Mouse (Mus musculus): Measurements from ENCODE around the gene Map1b. TPM values are rescaled to one million over a fixed set of nuclear protein-coding genes. Genes with fewer than 3 reads are reported as not detected.

Gene Map1b
- total RNA-seq, 2 experiments from 2014 or later: 12.0 to 12.9 TPM

DNA sequence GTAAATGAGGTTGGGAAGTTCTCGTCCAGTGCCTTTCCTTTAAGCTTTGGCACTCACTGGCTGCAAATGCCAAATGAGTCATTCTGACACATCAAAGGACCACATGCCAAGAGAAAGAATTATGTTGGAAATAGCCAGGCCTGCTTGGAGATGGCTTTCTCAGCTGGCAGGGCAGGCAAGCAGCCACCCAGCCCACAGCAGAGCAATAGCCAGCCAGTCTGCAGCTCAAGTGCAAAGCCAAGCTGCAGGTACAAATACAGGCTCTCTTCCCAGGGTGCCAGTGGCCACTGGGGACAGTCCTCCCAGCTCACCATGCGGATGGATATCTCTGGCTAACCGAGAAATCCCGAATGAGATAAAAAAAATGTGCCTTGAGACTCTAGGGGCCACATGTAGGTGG lies 12.1 kb upstream of the Map1b start:
- DNase-seq: peak; percentile 10

- DNase-seq: no peak
Measured at GRCm38 (mm10) chr13:99527936-99528335, 11.6 kb upstream of the Map1b start.

DNA sequence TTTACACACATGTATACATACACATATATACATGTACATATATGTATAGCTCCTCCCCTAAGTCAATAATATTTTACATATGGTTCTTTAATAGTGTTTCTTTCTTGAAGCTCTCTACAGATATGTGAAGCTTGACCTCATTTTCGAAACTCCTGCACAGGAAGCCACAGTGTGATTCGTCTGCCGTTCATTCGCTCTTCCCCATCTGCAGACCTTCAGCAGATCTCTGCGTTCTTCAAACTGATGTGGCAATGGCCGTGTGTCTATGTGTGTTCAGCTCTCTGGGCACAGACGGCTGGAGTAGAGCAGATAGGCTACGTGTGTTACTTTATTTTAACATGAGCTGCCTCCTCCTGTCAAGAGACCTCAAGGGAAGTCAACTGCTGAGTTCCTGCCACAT lies 9.2 kb upstream of the Map1b start:
- no peak for DNase-seq

- no peak for DNase-seq
Measured at GRCm38 (mm10) chr13:99517836-99518235, 1.5 kb upstream of the Map1b start.

GRCm38 (mm10) chr13:99515736-99516447 lies 448 bp downstream of the Map1b start:
- DNase-seq: peak; percentile 10

DNA sequence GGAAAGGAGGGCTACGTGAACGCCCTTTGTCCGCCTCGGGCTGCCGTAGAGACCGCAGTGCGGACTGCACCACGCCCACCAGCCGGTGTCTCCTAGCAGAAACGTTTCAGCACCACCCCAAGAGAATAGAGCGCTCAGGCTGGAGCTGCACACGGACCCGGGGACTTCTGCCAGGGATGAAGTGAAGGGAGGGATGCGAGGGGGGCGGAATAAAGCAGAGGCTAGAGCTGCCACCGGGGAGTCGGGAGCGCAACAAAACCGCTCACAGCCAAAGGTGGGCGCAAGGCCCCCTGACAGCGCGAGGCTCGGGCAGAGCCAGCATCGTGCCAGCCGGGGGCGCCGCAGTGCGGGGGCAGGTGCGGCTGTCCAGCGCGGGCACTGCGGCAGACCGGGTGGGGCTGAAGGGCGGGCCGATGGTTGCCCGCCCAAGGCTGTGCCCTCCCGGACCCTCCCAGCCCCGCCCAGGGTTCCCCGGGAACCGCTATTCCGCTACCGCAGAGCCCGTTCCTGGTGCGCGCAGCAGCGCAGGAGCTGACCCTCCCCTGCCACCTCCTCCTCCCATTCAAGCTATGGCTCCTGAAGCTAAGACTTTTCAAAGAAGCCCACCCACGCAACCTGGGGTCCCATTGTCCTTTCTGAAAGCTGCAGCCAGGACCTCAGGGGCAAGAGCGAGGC lies 1.3 kb downstream of the Map1b start:
- DNase-seq: peak; percentile 75

DNA sequence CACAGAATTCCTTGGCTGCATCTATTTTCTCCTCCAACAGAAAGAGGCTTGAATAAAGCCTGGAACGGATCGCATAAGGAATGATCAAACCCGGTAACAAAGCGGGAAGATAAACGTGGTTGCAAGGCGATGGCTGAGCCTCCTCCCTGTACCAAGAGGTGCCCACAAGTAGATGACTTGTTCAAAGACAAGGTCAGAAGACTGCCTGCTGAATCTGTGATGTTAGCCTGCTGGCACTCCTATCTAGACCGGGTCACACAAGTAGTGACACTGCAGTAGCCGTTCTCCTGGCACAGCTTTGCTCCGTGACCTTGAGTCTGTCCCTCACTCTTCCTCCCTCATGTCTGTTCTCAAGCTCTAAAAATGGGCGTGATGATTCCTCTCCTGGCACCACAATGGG lies 2.4 kb downstream of the Map1b start:
- DNase-seq: no peak

DNA sequence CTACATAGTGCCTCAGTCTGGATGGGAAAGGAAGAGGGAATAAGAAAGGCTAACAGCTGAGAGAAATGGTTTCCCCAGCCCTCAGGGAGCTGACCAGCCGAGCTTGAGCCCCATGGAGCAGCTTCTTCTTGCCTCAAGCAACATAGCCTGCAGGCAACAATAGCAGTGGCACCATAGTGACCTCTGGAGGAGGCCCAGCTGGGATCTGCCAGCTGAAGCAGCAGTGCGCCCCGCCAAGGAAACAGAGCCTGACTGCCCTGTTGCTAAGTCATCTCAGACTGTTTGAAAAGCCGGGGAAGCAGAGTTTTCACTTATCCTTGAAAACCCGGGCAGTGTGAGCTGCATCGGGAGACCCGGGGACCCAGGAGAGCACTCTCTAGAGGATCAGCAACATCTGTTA lies 3.2 kb downstream of the Map1b start:
- peak; percentile 50 for DNase-seq

DNA sequence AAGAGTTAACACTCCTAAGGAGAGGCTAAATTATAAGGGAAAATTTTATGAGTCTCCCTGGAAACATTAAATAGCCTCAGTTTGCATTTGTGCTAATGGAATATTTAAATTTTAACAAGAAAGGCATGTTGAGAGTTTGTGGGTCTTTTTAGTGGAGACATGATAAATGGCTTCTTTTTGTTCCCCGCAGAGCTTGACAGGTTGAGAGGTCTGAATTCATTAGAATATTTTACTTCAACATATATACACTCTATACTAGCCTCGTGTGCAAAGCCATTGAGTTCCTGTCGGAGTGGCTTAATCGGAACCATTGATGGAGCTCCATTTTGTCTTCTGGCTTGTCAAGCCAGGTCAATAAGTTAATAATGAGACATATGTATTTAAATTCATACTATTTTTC lies 6.4 kb downstream of the Map1b start:
- DNase-seq: no peak

DNA sequence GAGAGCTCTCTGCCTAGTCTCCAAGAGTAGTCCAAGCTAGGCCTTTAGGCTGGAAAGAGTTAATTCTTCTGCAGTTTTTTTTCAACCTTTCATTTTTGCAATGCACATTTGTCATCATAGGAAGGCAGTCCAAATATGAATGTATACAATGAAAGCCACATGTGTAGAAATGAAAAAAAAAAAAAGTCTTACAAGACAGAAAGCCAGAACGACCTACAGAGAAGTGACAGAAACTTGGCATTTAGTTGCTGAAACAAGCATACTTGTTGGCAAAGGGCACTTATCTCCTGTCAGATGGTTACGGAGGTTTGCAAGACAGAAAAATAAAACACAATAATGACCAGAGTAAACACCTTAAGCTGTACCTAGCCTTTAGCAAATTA lies 9.8 kb downstream of the Map1b start:
- DNase-seq: no peak

- DNase-seq: no peak
Measured at GRCm38 (mm10) chr13:99505826-99506579, 10.3 kb downstream of the Map1b start.

DNA sequence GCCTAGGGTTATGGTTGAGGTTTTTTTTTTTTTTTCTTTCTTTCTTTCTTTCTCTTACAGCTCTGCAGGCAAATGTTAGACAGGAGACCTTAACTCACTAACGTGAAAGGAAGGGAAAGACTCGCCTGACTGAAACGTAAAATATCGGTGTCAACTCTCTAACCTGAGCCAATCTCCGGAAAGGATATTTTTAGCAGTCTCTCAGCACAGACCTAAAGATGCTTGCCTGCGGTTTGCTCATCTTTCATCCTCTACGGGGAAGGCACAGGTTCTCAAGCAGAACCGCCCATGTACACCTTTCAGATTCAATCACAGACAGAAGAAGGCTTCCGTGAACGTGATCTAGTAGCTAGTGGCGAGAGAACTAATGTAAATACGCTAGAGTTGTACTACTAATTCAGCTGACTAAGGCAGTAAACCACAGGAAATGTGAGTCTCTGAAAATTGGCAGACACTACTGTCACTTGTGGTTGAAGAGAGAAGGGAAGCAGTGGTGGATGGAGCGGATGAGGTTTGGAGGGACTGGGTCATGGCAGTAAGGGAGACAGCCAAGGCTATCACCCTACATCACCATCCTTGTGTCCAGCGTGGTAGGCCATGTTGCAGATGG lies 12.9 kb downstream of the Map1b start:
- no peak for DNase-seq

DNA sequence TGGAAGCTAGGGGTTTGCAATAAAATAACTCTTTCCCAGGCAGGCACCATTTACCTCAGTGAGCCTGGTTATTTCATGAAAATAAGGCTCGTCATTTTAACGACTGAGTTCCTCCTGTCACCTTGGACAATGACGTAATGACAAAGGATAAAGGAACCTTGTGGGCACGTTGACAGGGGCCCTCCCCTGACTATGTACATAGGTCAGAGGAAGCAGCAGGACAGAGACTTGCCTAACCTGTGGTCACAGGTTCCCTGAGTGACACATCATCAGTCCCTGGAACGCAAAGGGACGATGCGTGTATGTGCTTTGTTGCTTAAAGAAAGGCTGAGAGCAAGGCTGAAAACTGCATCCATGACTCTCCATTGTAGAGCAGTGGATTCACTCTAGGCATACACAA lies 13.4 kb downstream of the Map1b start:
- DNase-seq: no peak

DNA sequence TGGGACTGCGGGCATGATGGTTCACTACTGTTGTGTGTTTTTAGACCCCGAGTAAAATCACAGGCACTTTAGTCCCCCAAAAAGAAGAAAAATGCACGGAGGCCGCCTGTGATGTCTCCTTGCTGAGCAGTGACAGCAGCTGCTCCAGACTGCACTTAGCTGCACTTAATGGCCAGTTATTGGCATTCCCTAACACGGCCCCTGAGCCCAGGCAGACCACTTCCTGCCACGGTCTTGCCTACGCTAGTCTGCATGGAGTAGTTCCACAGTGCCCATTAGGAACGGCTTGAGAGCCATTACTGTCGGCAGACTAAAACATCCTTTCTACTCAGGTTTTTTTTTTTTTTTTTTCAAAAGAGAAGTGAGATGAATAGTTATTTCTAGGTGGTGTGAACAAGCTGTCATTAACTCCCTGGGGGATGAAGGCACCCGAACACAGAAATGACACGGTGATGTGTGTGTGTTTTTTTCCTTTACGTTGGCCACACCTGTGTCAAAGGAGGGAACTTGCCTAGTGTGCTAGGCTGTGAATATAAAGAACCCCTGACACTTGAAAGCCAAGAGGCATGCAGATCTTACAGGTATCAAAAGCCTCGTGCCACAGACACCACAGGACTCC lies 14.1 kb downstream of the Map1b start:
- no peak for DNase-seq

DNA sequence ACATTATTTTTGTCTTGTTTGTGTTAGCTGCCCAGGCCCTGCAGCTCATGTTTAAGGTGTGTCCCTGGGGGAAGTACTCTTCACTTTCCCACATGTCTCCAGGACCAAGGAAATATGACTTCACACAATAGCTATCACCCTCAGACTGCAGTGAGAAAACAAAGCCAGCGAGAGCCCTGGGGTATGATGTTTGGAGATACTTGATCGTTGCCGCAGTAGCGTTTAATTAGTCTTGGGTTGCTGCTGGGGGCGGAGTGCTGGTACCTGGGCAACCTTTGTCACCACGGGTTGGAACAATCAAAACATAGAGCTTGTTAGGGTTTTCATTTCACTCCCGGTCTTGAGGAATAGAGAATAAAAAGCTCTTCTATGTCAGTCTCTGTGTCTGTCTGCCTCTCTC lies 14.9 kb downstream of the Map1b start:
- no peak for DNase-seq

DNA sequence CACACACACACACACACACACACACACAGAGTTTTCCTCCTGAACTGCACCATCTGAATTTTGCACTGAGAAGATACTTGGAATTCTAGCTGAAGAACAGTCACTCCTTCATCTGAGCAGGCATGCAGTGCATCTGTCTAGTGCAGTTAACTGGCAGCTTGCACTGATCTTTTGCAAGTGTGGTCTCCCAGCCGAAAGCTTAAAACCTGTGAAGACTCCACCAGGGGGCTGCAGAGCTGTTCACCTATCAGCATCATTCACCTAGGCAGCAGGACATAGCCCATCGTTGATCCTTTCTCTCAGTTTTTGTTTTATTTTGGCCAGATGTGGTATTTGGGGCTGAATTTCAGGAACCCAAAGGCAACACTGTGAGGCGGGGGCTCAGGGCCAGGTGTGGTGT lies 15.7 kb downstream of the Map1b start:
- no peak for DNase-seq

DNA sequence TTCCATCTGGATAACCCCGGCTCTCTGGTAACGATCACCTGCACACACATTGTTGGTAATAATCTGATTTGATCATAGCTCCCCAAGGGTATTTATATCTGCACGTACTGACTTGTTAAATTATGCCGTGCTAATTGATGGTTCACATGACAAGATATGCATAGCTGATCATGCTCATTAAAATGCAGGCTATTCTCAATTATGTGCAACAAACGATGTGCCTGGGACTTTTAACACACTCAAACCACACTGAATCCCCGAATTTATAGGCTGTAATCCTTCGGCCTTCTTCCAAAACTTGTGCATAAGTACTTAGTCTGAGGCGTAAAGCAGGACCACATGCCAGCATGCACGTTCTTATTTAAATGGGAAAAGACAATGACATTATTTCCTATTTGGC lies 16.6 kb downstream of the Map1b start:
- no peak for DNase-seq

DNA sequence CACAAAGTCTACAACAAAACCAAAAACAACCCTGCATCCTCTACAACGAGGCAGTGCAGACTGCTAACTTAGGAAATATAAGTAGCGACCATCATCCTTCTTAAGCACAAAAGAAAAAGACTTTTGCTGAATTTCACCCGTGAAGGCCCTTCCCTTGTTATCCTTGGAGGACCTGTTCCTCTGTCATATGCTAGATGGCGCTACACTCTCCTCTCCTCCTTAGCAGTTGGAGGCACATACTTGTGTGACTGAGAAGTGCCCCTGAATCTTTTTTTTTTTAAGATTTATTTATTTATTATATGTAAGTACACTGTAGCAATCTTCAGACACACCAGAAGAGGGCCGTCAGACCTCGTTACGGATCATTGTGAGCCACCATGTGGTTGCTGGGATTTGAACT lies 20.2 kb downstream of the Map1b start:
- DNase-seq: no peak

DNA sequence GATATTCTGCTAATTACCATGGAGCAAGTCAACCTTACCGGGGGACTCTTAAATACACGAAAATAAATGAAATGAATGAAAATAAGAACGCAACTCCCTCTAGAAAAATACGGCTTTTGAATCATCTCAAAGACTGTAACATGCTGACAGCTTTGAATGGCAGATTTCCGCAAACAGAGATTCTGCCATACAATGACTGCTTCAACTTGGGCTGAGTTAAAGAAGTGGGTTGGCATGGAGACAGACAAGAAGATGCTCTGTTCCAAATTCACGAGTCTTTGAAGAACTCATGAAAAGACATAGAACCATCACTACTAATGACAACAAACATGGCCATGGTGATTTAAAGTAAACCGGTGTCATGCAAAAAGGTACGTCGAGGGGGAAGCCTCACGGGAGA lies 21.9 kb downstream of the Map1b start:
- DNase-seq: no peak

- no peak for DNase-seq
Measured at GRCm38 (mm10) chr13:99493304-99493904, 22.9 kb downstream of the Map1b start.

GRCm38 (mm10) chr13:99492619-99493303 lies 23.6 kb downstream of the Map1b start:
- no peak for DNase-seq
